Mouse (Mus musculus) brain, embryonic 14.5 days (tissue): ENCODE data around the gene S100a5. TPM values are rescaled to one million over a fixed set of nuclear protein-coding genes. Genes with fewer than 3 reads are reported as not detected.

Source experiments
- DNase-seq: peaks from one replicate; pipeline ENCODE4 v3.0.0-alpha.2; 2011; ENCODE audit warnings: low read depth
- CTCF ChIP-seq: fragments of 200-500 bp; IDR thresholded peaks from 2 replicates; pipeline ENCODE4 v1.5.1; 2012; ENCODE audit warnings: inconsistent platforms, mild to moderate bottlenecking, moderate library complexity, borderline replicate concordance; ENCODE audit not compliant: insufficient read depth, insufficient read length; ENCODE audit errors: extremely low read depth
- POLR2A ChIP-seq: fragments of 200-500 bp; IDR thresholded peaks from 2 replicates; pipeline ENCODE4 v1.6.1; 2012; ENCODE audit warnings: mild to moderate bottlenecking, inconsistent platforms, borderline replicate concordance; ENCODE audit not compliant: poor library complexity, insufficient read depth, insufficient read length, severe bottlenecking; ENCODE audit errors: extremely low read depth
- polyA plus RNA-seq: library from polyadenylated mRNA; depleted of rRNA; stranded (reverse); fragments of >200 nt; gene quantifications from 2 replicates; pipeline ENCODE4 v1.2.3, GENCODE M21; 2012; rRNA removed

S100a5 gene
- polyA plus RNA-seq = not detected in 2 replicates

GRCm38 (mm10) chr3:90608223-90608622 is at the start of gene S100a5:
Gene S100a5, plus strand, starts transcription at chr3:90608523.
- DNase-seq = no peak
- no peak for TF ChIP-seq CTCF
- TF ChIP-seq POLR2A = no peak

- no peak for DNase-seq
- TF ChIP-seq CTCF = no peak
- no peak for TF ChIP-seq POLR2A
Observed at GRCm38 (mm10) chr3:90560008-90560628, 48.2 kb upstream of the S100a5 start, which contains the start of gene S100a3. Gene S100a3, plus strand, starts transcription at chr3:90560578.

DNA sequence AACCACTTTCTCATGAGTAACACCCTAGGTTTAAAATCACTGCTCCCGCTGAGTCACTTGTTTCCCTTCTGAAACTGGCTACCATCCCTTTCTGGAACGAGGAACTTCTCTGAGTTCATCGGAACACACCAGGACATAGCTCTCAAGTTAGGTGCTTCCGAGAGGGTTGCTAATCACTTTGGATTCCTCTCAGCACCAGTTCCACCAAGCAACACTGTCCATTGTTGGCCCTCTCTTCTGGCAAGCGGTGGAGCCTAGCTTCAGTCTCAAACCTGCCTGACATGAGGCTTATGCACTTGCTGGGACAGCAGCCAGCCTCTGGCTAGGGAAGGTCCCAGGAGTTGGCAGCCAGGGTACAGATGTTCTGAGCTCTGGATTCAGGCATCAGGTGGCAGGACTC is 33.6 kb upstream of the S100a5 start:
- no peak for TF ChIP-seq POLR2A
- TF ChIP-seq CTCF = no peak
- no peak for DNase-seq

DNA sequence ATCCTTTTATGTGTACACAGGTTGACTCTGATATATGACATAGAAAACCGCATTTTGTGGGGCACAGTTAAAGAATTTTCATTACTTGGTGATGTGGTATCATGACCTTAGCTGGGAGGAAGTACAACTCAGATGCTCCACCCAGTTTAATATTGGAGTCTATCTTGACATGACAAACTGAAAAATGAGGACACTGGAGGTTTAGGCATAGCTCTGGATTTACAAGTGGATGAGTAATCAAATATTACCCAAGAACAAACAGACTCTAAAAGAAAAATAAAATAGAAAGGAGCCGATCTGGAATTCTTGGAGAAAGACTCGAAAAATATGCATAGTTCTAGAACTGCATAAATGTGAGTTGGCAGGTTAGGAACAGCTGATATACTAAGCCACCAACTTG is 33.0 kb upstream of the S100a5 start:
- DNase-seq = no peak
- TF ChIP-seq CTCF (no peak), POLR2A (no peak)

DNA sequence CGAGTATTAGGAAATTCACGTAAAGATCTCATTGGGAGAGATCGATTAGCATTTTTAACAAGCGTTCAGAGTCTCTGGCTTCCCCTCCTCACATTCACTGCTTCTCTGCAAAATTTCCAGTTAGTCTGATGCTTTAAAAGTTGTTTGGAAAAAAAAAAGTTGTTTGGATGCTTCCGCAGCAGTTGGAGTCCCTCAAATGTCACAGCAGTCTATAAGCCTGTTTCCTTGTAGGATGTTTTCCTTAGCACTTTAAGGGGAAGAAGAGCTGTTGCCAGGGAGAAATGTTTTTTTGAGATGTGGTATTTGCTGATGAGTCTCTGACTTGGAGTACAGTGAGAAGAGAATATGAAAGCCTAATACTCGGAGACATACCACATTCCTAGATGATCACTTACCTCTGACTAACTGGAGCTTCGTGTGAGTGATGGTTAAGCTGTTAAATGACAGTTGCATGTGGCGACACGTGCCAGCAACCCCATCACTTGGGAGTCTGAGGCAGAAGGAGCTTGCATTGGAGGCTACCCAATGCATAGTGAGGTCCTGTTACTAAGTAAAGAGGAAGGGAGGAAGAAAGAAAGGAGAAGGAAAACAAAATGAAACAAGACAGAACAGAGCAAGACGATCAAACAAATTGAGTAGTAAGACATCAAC is 31.8 kb upstream of the S100a5 start:
- DNase-seq = no peak

DNA sequence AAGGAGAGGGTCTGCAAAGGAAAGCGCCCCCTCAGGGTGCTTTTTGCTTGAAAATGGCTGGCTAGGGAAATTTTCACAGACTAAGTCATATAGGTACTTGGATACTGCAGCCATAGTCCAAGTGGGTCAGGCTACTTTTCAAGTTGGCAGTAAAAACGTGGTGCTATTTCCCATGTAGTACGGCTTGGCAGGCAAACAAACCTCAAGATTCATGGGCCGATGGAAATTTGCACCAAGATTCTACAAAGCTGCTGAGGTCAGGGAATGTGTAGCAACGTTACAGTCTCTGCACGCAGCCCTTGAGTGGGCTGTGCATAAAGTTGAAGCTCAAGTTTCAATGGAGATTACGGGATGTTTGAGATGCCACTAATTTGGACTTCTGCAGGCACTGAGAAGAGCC is 28.9 kb upstream of the S100a5 start:
- DNase-seq = no peak
- TF ChIP-seq POLR2A = no peak
- no peak for TF ChIP-seq CTCF

More for the DNA sequence above, 31.8 kb upstream of the S100a5 start:
- no peak for TF ChIP-seq CTCF

DNA sequence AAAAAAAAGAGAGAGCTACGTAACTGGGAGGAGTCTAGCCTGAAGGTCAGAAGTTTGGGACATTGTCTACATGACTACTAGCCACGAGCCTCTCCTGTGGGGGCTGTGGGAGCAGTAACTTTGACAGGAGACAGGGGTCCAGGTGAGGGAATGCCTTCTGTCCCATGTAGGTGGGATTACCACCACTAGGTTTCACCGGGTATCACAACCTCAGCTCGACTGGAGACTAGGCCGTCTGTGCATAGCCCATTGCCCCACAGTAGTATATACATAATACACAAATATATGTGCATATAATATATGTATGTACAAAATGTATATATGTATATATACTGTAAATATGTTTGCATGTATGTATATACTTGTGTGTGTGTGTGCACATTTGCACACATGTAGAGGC is 27.2 kb upstream of the S100a5 start:
- TF ChIP-seq CTCF (no peak), POLR2A (no peak)
- no peak for DNase-seq

DNA sequence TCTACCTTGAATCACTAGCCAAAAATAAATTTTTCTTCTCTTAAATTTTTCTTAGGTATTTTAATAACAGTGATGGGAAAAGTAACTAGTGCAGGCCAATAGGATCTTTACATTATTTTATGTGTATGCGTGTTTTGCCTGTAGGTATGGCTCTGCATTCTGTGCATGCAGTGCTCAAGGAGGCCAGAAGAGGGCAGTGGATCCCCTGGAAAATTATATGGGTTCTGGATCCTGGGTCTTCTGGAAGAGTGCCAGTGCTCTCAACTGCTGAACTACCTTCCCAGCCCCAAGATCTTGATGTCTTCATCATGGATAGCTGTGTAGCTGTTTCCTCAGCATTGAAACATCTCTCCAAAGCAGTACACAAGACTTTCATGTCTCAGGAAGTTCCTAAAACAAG is 26.2 kb upstream of the S100a5 start:
- TF ChIP-seq CTCF (peak; percentile 35; the same call in 1 of the 2 replicates), POLR2A (no peak)
- no peak for DNase-seq

DNA sequence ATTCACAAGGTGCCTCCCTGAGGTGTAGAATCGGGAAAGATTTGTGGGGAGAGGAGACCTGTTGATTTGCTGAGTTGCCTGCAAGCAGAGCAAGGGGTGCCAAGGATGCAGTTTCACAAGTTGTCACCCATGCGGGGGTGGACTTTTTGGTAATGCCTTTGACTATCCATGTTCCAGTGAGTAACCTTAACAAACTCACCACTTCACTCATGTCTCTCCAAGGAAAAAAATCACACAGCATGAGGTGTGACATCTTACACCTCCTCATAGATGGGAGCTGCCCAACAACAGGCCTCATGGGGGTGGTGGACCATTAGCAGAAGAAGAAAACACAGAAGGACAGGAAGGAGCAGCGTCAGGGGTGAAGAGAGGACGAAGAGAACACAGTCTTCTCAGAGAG is 25.8 kb upstream of the S100a5 start:
- TF ChIP-seq POLR2A = no peak
- TF ChIP-seq CTCF = no peak
- DNase-seq = no peak

DNA sequence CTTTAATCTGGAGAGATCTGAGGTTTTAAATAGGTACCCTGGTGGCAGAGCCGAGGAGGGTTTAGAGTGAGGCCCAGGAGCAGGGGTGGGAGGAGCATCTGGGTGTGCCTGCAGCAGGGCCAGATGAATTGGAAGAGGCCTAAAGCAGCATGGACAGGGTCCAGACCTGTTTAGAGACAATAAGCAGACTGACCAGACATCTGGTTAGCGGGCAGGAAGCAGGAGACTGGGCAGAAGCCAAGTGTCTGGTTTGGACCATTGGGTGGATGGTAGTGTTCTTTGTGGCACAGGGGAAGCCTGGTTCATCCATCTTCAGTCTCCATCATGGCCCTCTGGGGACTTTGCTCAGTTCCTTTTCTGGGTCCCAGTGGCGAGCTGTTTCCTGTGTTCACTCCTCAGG is 24.4 kb upstream of the S100a5 start:
- TF ChIP-seq CTCF (no peak), POLR2A (no peak)
- DNase-seq = no peak

DNA sequence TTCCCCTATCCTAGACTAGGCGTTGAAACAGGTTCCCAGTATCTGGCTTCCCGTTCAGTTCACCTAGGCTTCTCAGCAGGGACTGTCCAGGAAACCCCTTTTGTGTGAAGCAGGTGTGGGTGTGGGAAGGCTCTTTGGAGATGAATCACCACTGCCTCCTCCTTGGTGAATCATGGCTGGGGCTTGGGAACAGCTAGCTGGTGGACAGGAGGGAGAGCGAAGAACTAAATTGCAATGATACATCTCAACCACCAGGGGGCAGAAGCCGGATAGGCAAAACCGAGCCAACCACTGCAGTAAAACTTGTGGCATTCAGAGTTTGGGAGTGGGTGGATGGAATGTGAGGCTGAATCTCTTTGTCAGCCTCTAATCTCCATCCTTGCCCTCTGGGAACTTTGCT is 22.7 kb upstream of the S100a5 start:
- peak; percentile 83 for DNase-seq
- TF ChIP-seq POLR2A (no peak), CTCF (peak; percentile 91)

- no peak for DNase-seq
- TF ChIP-seq POLR2A (no peak), CTCF (no peak)
Observed at GRCm38 (mm10) chr3:90586016-90586643, 22.2 kb upstream of the S100a5 start.

DNA sequence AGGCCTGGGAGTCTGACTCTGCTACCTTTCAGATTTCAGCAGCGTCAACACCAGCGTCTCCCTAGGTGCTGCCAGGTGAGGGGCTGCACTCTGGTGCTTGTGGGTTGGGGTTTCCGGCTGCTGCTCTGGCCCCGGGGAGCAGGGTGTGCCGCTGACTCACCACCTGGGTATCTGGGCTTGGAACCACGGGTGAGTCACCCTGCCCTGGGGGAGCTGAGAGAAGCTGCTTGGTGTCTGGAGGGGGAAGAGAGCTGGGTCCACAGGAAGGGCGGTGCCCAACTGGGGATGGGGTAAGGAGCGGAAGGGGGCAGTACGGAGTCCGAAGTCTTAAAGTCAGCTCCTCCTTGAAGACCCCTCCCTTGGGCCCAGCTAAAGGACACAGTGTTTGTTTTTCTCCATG is 21.4 kb upstream of the S100a5 start:
- TF ChIP-seq POLR2A = no peak
- TF ChIP-seq CTCF = no peak
- DNase-seq = no peak
